Mouse (Mus musculus) macrophage (primary cell): ENCODE measurements around the gene Prr23a1. TPM values are rescaled to one million over a fixed set of nuclear protein-coding genes. Genes with fewer than 3 reads are reported as not detected.
"Not testable (repeated sequence)": the region's sequence is repeated elsewhere in the genome, so short reads cannot be mapped to it uniquely, and the experiment has no call there.

Experiments used
- H3K27ac ChIP-seq: fragments of 350-480 bp; formaldehyde crosslinking; 2 replicates; pipeline ENCODE4 v1.9.0; 2021
- H3K36me3 ChIP-seq: fragments of 350-480 bp; formaldehyde crosslinking; 2 replicates; pipeline ENCODE4 v1.9.0; 2021; ENCODE audit errors: inconsistent target
- H3K4me3 ChIP-seq: fragments of 350-480 bp; formaldehyde crosslinking; 2 replicates; pipeline ENCODE4 v1.9.0; 2021; ENCODE audit errors: inconsistent target
- H3K79me2 ChIP-seq: fragments of 350-480 bp; formaldehyde crosslinking; 2 replicates; pipeline ENCODE4 v1.9.0; 2021; ENCODE audit errors: inconsistent target
- WGBS: methylation state at CpG from one replicate; pipeline ENCODE4 v1.1.7; 2026; ENCODE audit warnings: inconsistent platforms; ENCODE audit not compliant: missing documents; 5-methylcytosine and 5-hydroxymethylcytosine counted together
- polyA plus RNA-seq: library from polyadenylated mRNA; stranded (reverse); fragments of 250-400 nt; gene quantifications from 3 replicates; pipeline ENCODE4 v1.2.4, GENCODE M21; 2018; ENCODE audit warnings: inconsistent platforms
- total RNA-seq, 78 experiments: library from RNA; depleted of rRNA; stranded (reverse); fragments of 250-400 nt; gene quantifications; 1 replicate in 9 of 78; 2 replicates in 24 of 78; 3 replicates in 43 of 78; 4 replicates in 2 of 78; pipeline ENCODE4 v1.2.4; 2018; ENCODE audit warnings: inconsistent platforms in 56 of 78

Gene Prr23a1
- total RNA-seq (2018; cell fraction: chromatin; rRNA removed) = not detected
- total RNA-seq (2018; cell fraction: cytosol; rRNA removed) = not detected
- not detected for total RNA-seq (2018; cell fraction: nucleus; rRNA removed)
- polyA plus RNA-seq = not detected in 3 replicates

GRCm38 (mm10) chr9:98842117-98842516 lies at the start of gene Prr23a1:
TSS of gene Prr23a1 (plus strand) at chr9:98842503.
- WGBS = 66% methylated on average over 20 of the region's 22 CpGs
- Histone ChIP-seq H3K27ac (no peak within 1 kb of the TSS), H3K4me3 (no peak within 1 kb of the TSS), H3K79me2 (no peaks in the 10 kb centered on the region), H3K36me3 (no peaks in the 10 kb centered on the region)

- WGBS = 78% methylated on average over 1 of the region's 1 CpGs
- Histone ChIP-seq H3K27ac (no peak overlapping the region), H3K79me2 (no peaks in the 10 kb centered on the region), H3K36me3 (no peaks in the 10 kb centered on the region), H3K4me3 (no peak overlapping the region)
These were observed 43.3 kb upstream of the Prr23a1 start for GRCm38 (mm10) chr9:98799021-98799420.

GRCm38 (mm10) chr9:98803971-98804370 lies 38.3 kb upstream of the Prr23a1 start:
- H3K4me3 ChIP-seq = no peak overlapping the region
- H3K79me2 ChIP-seq = no peaks in the 10 kb centered on the region
- no peak overlapping the region for H3K27ac ChIP-seq
- H3K36me3 ChIP-seq = no peaks in the 10 kb centered on the region
- WGBS = 85% methylated on average over 11 of the region's 12 CpGs

GRCm38 (mm10) chr9:98805511-98805910 lies 36.8 kb upstream of the Prr23a1 start:
- H3K36me3 ChIP-seq = no peaks in the 10 kb centered on the region
- H3K79me2 ChIP-seq = no peaks in the 10 kb centered on the region
- 79% methylated on average over 11 of the region's 15 CpGs for WGBS
- H3K27ac ChIP-seq = no peak overlapping the region
- H3K4me3 ChIP-seq = no peak overlapping the region

GRCm38 (mm10) chr9:98805934-98806333 lies 36.4 kb upstream of the Prr23a1 start:
- no peak overlapping the region for H3K27ac ChIP-seq
- no peak overlapping the region for H3K4me3 ChIP-seq
- no peaks in the 10 kb centered on the region for H3K79me2 ChIP-seq
- no peaks in the 10 kb centered on the region for H3K36me3 ChIP-seq
- WGBS = 74% methylated on average over 3 of the region's 3 CpGs

GRCm38 (mm10) chr9:98807631-98808030 lies 34.7 kb upstream of the Prr23a1 start:
- WGBS = 88% methylated on average over 8 of the region's 8 CpGs
- no peaks in the 10 kb centered on the region for H3K36me3 ChIP-seq
- H3K79me2 ChIP-seq = no peaks in the 10 kb centered on the region
- no peak overlapping the region for H3K4me3 ChIP-seq
- H3K27ac ChIP-seq = no peak overlapping the region

GRCm38 (mm10) chr9:98809526-98809925 lies 32.8 kb upstream of the Prr23a1 start:
- H3K4me3 ChIP-seq, H3K36me3 ChIP-seq, H3K27ac ChIP-seq, H3K79me2 ChIP-seq: not testable (repeated sequence)
- WGBS = 79% methylated on average over 2 of the region's 2 CpGs

GRCm38 (mm10) chr9:98816066-98816465 lies 26.2 kb upstream of the Prr23a1 start:
- Histone ChIP-seq H3K27ac (no peak overlapping the region), H3K36me3 (no peaks in the 10 kb centered on the region), H3K4me3 (no peak overlapping the region), H3K79me2 (no peaks in the 10 kb centered on the region)
- 59% methylated on average over 3 of the region's 3 CpGs for WGBS

GRCm38 (mm10) chr9:98817592-98817991 lies 24.7 kb upstream of the Prr23a1 start:
- Histone ChIP-seq H3K4me3 (no peak overlapping the region), H3K27ac (no peak overlapping the region), H3K79me2 (no peaks in the 10 kb centered on the region), H3K36me3 (no peaks in the 10 kb centered on the region)
- 91% methylated on average over 7 of the region's 7 CpGs for WGBS

GRCm38 (mm10) chr9:98818971-98819370 lies 23.3 kb upstream of the Prr23a1 start:
- 63% methylated on average over 5 of the region's 5 CpGs for WGBS
- H3K79me2 ChIP-seq = no peaks in the 10 kb centered on the region
- H3K27ac ChIP-seq = no peak overlapping the region
- no peak overlapping the region for H3K4me3 ChIP-seq
- H3K36me3 ChIP-seq = no peaks in the 10 kb centered on the region

- no peak overlapping the region for H3K27ac ChIP-seq
- no peaks in the 10 kb centered on the region for H3K79me2 ChIP-seq
- WGBS = 75% methylated on average over 2 of the region's 2 CpGs
- H3K4me3 ChIP-seq = no peak overlapping the region
- no peaks in the 10 kb centered on the region for H3K36me3 ChIP-seq
These were observed 22.8 kb upstream of the Prr23a1 start for GRCm38 (mm10) chr9:98819481-98819880.

- H3K4me3 ChIP-seq = no peak overlapping the region
- 87% methylated on average over 4 of the region's 4 CpGs for WGBS
- no peak overlapping the region for H3K27ac ChIP-seq
- no peaks in the 10 kb centered on the region for H3K36me3 ChIP-seq
- H3K79me2 ChIP-seq = no peaks in the 10 kb centered on the region
These were observed 21.8 kb upstream of the Prr23a1 start for GRCm38 (mm10) chr9:98820461-98820860.

- Histone ChIP-seq H3K27ac (no peak overlapping the region), H3K4me3 (no peak overlapping the region), H3K36me3 (no peaks in the 10 kb centered on the region), H3K79me2 (no peaks in the 10 kb centered on the region)
These were observed 21.2 kb upstream of the Prr23a1 start for GRCm38 (mm10) chr9:98821067-98821466.

GRCm38 (mm10) chr9:98823805-98824204 lies 18.5 kb upstream of the Prr23a1 start:
- Histone ChIP-seq H3K36me3 (no peaks in the 10 kb centered on the region), H3K4me3 (no peak overlapping the region), H3K79me2 (no peaks in the 10 kb centered on the region), H3K27ac (no peak overlapping the region)
- whole genome bisulfite sequencing = 84% methylated on average over 7 of the region's 7 CpGs

GRCm38 (mm10) chr9:98829508-98829907 lies 12.8 kb upstream of the Prr23a1 start:
- no peaks in the 10 kb centered on the region for H3K79me2 ChIP-seq
- WGBS = 59% methylated on average over 5 of the region's 5 CpGs
- H3K36me3 ChIP-seq = no peaks in the 10 kb centered on the region
- H3K4me3 ChIP-seq = no peak overlapping the region
- no peak overlapping the region for H3K27ac ChIP-seq

- WGBS = 84% methylated on average over 7 of the region's 7 CpGs
- Histone ChIP-seq H3K27ac (no peak overlapping the region), H3K36me3 (no peaks in the 10 kb centered on the region), H3K79me2 (no peaks in the 10 kb centered on the region), H3K4me3 (no peak overlapping the region)
These were observed 4.7 kb upstream of the Prr23a1 start for GRCm38 (mm10) chr9:98837537-98838074.
